Mouse (Mus musculus) E14TG2a.4 (cell line): ENCODE measurements around the gene Calhm3.

ENCODE experiments used
- CTCF ChIP-seq: conservative IDR thresholded peaks from 2 replicates; pipeline ENCODE4 v1.5.1; 2014; ENCODE audit warnings: low read length
- NANOG ChIP-seq: IDR thresholded peaks from 2 replicates; pipeline ENCODE4 v1.6.1; 2014; ENCODE audit warnings: borderline replicate concordance, low read length, mixed read lengths
- POU5F1 ChIP-seq: IDR thresholded peaks from 2 replicates; pipeline ENCODE4 v1.6.1; 2014; ENCODE audit warnings: low read length, borderline replicate concordance

- peak; percentile 93 for TF ChIP-seq CTCF
- TF ChIP-seq POU5F1, result no peak
- TF ChIP-seq NANOG, result no peak
These were observed 34.8 kb downstream of the Calhm3 start for GRCm38 (mm10) chr19:47122802-47123201.
